Mouse (Mus musculus): ENCODE results near the gene Clmp. TPM values are rescaled to one million over a fixed set of nuclear protein-coding genes. Genes with fewer than 3 reads are reported as not detected.
"Not testable (repeated sequence)": the region's sequence is repeated elsewhere in the genome, so short reads cannot be mapped to it uniquely, and the experiment has no call there.

Clmp gene
- polyA plus RNA-seq, 1 experiment from 2014 or later, result 51.1 TPM

DNA sequence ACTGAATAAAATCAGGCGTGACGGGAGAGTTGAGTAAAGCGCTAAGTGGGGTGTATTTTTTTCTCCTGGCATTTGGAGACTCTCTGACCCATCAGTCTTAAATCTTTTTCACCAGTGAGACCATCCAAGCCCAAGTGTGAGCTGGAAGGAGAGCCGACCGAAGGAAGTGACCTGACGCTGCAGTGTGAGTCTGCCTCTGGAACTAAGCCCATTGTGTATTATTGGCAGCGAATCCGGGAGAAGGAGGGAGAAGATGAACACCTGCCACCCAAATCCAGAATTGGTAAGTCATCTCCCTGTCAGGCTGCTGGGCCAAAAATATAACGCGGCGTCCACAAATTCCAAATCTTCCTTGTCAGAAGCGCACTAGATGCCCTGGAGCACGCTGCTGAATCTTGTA is 86.5 kb downstream of the Clmp start:
- no peak for ATAC-seq (ENCODE audit: low FRiP score, low read depth)
- Histone ChIP-seq H3K4me3 (no peak overlapping the region), H3K4me1 (replicated peaks) (no peaks in the 10 kb centered on the region), H3K36me3 (no peaks in the 10 kb centered on the region), H3K9me3 (no peaks in the 10 kb centered on the region), H3K27ac (replicated peaks) (no peak overlapping the region), H3K27me3 (no peaks in the 10 kb centered on the region), H3K9ac (no peak overlapping the region), H3K4me2 (no peak overlapping the region)
- WGBS, result 61% methylated on average over 13 of the region's 13 CpGs

DNA sequence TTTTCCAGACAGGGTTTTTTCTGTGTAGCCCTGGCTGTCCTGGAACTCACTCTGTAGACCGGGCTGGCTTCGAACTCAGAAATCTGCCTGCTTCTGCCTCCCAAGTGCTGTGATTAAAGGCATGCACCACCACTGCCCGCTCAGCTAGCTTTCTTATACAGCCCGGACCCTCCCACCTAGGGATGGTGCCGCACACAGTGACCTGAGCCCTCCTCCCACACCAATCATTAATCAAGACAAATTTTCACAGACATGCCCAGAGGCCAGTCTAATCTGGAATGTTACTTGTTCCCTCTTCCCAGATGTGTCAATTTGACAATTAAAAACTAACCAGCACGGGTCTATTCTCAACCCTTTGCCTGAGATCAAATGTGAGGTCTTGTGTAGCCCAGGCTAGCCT is 87.4 kb downstream of the Clmp start:
- H3K9ac ChIP-seq; H3K27ac ChIP-seq (replicated peaks); H3K36me3 ChIP-seq; H3K9me3 ChIP-seq; ATAC-seq (ENCODE audit: low FRiP score, low read depth); H3K4me2 ChIP-seq; H3K4me1 ChIP-seq (replicated peaks); H3K4me3 ChIP-seq; H3K27me3 ChIP-seq: not testable (repeated sequence)
- 77% methylated on average over 6 of the region's 6 CpGs for WGBS

DNA sequence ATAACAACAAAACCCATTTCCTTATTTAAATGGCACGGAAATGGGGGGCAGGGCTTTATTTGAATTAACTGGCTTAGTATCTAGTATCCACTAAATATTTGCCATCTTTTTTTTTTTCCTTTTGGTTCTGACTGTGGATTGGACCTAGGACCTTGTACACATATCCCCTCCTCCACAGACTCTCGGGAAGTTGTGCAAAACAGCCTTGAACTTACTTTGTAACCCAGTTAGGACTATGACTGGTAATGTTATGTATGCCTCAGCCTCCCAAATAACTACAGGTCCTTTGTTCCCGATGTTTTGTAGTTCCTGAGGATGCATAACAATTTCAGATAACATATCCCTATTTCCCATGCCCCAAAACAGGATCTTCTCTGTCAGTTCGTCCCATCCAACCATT is 88.1 kb downstream of the Clmp start:
- Histone ChIP-seq H3K27me3 (no peaks in the 10 kb centered on the region), H3K4me3 (no peak overlapping the region), H3K9ac (no peak overlapping the region), H3K4me2 (no peak overlapping the region), H3K36me3 (no peaks in the 10 kb centered on the region), H3K27ac (replicated peaks) (no peak overlapping the region), H3K4me1 (replicated peaks) (no peaks in the 10 kb centered on the region), H3K9me3 (no peaks in the 10 kb centered on the region)
- ATAC-seq (ENCODE audit: low FRiP score, low read depth), result no peak
- 89% methylated on average over 4 of the region's 4 CpGs for WGBS

DNA sequence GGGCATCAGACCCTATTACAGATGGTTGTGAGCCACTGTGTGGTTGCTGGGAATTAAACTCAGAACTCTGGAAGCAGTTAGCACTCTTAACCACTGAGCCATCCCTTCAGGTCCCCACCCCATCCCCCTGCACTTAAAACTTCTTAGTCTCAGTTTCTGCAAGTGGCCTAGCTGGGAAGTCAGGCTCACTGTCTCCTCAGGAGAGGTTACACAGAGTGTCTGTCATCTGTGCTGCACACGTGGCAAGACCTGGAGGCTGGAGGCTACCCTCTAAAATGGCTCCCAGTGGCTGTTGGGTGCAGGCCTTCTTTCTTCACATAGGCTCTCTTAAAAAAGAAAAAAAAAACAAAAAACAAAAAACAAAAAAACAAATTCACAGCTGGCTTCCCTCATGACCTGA is 90.3 kb downstream of the Clmp start:
- no peak for ATAC-seq (ENCODE audit: low FRiP score, low read depth)

DNA sequence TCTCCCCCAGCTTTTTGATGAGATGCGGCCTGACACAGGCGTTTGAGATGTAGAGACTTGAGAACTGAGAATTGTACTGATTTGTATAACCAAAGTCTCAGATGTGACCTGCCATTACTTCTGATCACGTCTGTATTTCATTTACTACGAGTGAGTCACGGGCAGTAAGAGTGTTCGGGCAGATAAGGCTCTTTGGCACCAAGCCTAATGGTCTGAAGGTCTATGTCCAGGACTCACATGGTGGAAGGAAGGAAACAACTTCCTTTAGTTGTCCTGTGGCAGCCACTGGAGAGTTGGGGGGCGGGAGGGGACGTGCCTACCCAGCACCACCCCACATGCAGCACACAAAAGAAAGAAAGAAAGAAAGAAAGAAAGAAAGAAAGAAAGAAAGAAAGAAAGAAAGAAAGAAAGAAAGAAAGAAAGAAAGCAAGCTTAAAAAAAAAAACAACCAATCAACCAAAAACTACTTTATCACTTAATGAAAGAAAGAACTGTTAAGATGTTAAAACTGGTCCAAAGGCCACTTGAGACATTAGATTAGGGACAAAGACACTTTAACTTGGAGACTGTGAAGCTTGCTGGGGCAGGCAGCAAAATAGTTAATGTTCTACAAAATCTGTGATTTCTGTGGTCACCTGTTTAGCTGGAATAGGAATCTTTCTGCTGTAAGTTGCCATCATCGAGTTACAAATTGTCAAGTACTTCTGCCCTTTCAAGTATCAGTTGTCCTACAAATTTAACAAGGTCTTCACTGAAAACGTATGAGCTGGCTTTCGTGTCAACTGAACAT is 90.9 kb downstream of the Clmp start:
- no peak overlapping the region for H3K4me3 ChIP-seq
- H3K4me2 ChIP-seq, result no peak overlapping the region
- H3K9me3 ChIP-seq, result no peaks in the 10 kb centered on the region
- WGBS, result 71% methylated on average over 11 of the region's 11 CpGs
- no peaks in the 10 kb centered on the region for H3K27me3 ChIP-seq
- H3K4me1 ChIP-seq (replicated peaks), result no peaks in the 10 kb centered on the region
- no peak for ATAC-seq (ENCODE audit: low FRiP score, low read depth)
- no peak overlapping the region for H3K27ac ChIP-seq (replicated peaks)
- H3K9ac ChIP-seq, result no peak overlapping the region
- H3K36me3 ChIP-seq, result no peaks in the 10 kb centered on the region

More for the DNA sequence above, 90.3 kb downstream of the Clmp start:
- Histone ChIP-seq H3K27me3 (no peaks in the 10 kb centered on the region), H3K4me1 (replicated peaks) (no peaks in the 10 kb centered on the region), H3K9me3 (no peaks in the 10 kb centered on the region), H3K4me2 (no peak overlapping the region), H3K4me3 (no peak overlapping the region), H3K36me3 (no peaks in the 10 kb centered on the region), H3K27ac (replicated peaks) (no peak overlapping the region), H3K9ac (no peak overlapping the region)
- 61% methylated on average over 1 of the region's 1 CpGs for WGBS

DNA sequence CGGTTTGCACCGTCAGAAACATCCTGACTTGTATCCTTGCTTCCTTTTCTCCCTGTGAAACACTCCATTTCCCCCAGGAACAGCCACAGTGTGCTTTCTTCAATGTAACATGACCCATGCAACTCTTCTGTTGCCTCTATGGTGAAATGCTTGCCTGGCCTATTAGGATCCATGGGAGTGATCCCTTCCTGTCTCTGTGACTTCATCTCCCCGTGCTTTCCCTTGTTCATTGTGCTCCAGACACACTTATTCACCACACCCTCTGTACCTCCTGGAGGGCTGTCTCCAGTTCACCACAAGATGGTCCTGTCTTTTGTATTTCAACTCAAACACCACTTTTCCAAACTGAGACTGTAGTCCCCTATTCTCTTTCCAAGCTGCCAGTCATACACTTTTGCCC is 94.3 kb downstream of the Clmp start:
- Histone ChIP-seq H3K27me3 (no peaks in the 10 kb centered on the region), H3K4me1 (replicated peaks) (peaks cover 14% of the 10 kb centered on the region), H3K9me3 (no peaks in the 10 kb centered on the region), H3K36me3 (0 out of 2 replicates have a peak, but pooled peaks cover 4% of the 10 kb centered on the region), H3K9ac (no peak overlapping the region), H3K4me2 (no peak overlapping the region), H3K4me3 (no peak overlapping the region), H3K27ac (replicated peaks) (no peak overlapping the region)
- ATAC-seq (ENCODE audit: low FRiP score, low read depth), result no peak
- 69% methylated on average over 3 of the region's 3 CpGs for WGBS

DNA sequence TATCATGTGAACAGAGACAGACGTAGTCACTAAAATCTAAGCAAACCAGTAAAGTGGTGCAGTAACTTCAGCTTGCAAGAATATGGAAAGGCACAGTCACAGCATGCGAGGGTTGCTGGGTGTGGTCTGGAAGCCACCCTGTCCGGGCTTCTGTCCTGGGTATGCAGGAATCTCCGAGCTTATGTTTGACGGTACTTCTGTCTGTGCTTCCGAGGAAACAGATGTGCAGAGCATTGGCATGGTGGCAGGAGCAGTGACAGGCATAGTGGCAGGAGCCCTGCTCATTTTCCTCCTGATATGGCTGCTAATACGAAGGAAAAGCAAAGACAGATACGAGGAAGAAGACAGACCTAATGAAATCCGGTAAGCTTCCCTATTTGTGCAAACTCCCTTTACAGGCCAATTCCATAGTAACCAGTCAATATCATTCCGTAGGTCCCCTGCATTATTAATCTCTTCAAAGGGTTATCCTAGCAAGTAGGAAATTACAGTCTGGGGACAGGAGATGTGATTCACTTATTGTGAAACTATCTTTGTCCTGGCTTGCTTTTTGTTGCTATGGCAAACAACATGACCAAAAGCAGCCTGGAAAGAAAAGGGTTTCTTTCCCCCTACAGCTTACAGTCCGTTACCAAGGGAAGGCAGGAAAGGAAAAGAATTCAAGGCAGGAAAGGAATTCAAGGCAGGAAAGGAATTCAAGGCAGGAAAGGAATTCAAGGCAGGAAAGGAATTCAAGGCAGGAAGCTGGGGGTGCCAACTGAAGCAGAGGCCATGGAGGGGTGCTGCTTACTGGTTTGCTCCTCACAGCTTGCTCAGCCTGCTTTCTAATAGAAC is 95.3 kb downstream of the Clmp start:
- 0 out of 2 replicates have a peak, but pooled peaks cover 4% of the 10 kb centered on the region for H3K36me3 ChIP-seq
- no peak overlapping the region for H3K27ac ChIP-seq (replicated peaks)
- H3K9me3 ChIP-seq, result no peaks in the 10 kb centered on the region
- no peak for ATAC-seq (ENCODE audit: low FRiP score, low read depth)
- H3K4me2 ChIP-seq, result no peak overlapping the region
- H3K4me1 ChIP-seq (replicated peaks), result peaks cover 22% of the 10 kb centered on the region
- WGBS, result 63% methylated on average over 11 of the region's 11 CpGs
- H3K27me3 ChIP-seq, result no peaks in the 10 kb centered on the region
- no peak overlapping the region for H3K4me3 ChIP-seq
- H3K9ac ChIP-seq, result no peak overlapping the region

DNA sequence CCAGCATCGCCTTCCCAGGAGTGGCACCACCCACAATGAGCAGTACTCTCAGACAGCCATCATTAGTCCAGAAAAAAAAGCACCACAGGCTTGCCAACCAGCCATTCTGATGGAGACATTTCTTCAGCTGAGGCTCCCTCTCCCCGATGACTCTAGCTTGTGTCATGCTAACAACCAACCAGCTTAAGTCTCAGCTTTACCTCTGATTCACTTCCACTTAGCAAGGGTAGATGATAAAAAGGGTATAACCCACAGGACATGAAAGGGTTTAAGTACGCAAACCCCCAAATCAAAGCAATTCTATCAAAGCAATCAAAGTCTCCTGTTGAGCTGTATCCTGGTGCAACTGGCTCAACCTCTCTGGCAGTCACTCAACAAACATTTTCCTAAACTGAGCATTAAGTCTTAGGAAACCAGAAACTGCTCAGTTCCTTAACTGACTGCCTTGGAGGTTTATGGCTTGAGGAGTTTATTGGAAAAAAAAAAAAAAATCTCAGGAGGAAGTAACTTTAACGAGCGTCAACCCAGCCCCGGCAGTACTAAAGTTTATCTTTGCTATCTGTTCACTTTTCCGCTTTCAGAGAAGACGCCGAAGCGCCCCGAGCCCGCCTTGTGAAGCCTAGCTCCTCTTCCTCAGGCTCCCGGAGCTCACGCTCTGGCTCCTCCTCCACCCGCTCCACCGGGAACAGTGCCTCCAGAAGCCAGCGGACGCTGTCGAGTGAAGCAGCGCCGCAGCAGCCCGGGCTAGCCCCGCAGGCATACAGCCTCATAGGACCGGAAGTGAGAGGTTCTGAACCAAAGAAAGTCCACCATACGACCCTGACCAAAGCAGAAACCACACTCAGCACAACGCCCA is 96.2 kb downstream of the Clmp start:
- Histone ChIP-seq H3K4me1 (replicated peaks) (peaks cover 22% of the 10 kb centered on the region), H3K9me3 (no peaks in the 10 kb centered on the region), H3K4me2 (peak overlapping the region; percentile 21; the same call in 1 of the 2 replicates), H3K27me3 (no peaks in the 10 kb centered on the region), H3K9ac (no peak overlapping the region), H3K4me3 (no peak overlapping the region), H3K36me3 (0 out of 2 replicates have a peak, but pooled peaks cover 4% of the 10 kb centered on the region), H3K27ac (replicated peaks) (no peak overlapping the region)
- WGBS, result 46% methylated on average over 26 of the region's 26 CpGs
- ATAC-seq (ENCODE audit: low FRiP score, low read depth), result no peak; the same call in 1 of the 2 replicates

DNA sequence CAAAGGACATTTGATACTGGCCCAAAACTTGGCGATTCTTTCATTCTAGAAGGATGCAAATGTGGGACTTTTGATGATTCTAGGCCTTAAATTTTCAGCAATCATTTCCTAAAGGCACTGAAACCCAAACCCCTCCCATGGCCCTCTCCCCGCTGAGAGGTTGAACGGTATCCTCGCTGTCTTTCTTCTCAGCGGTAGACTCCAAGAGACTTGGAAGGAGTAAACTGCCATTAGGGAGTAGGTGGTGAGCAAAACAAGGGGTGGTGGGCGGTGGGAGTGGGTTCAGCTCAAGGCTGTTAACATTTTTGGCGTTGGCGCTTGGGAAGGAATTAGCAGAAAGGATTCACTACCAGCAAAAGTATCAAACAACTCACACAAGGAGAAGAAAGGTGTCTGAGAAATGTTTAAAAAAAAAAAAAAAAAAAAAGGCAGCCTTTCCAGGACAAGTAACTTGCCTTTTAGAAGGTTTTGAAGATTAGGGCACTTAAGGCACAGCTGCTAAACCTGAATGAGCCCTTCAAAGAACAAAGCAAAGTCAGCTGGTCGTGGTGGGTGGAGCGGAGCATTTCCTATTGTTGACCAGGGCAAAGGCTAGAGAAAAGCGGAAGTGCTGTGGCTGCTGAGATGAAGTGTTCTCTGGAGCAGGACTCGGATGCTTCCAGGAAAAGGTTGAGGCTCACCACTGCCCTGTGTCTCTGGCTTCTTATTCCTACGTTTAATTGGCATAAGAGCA is 98.0 kb downstream of the Clmp start:
- Histone ChIP-seq H3K9me3 (no peaks in the 10 kb centered on the region), H3K4me3 (no peak overlapping the region), H3K36me3 (0 out of 2 replicates have a peak, but pooled peaks cover 4% of the 10 kb centered on the region), H3K9ac (no peak overlapping the region), H3K4me1 (replicated peaks) (peaks cover 22% of the 10 kb centered on the region), H3K27ac (replicated peaks) (peak overlapping the region; percentile 72), H3K27me3 (no peaks in the 10 kb centered on the region), H3K4me2 (peak overlapping the region; percentile 18; the same call in 1 of the 2 replicates)
- ATAC-seq (ENCODE audit: low FRiP score, low read depth), result no peak
- 13% methylated on average over 13 of the region's 13 CpGs for WGBS

DNA sequence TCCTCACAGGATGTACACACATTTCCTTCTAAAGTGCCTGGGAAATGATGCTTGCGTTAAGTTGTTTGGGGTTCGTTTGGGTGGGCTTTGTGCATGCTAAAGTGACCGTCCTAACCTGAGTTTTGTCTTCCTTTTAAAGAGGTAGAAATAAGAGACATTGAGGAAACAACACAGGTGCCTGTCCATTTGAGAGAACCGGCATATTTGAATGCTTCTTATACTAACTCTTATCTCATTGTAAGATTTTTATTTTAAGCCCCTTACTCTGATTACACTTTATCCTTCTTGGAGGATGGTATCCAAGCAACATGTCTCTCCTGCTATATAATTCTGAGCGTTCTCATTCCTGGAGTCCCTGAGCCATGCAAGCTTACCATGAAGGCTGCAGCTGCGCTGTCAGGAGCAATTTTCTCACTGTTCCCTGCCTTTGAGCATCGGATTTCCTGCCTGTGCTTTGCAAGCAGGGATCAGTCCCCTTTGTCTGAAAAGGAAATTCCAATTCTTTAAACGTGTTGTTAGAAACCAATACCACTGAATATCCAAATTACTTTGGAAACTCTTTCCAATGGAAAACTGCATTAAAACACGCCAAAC is 98.7 kb downstream of the Clmp start:
- 0 out of 2 replicates have a peak, but pooled peaks cover 4% of the 10 kb centered on the region for H3K36me3 ChIP-seq
- no peak overlapping the region for H3K4me3 ChIP-seq
- peak; percentile 65; the same call in 1 of the 2 replicates for ATAC-seq (ENCODE audit: low FRiP score, low read depth)
- H3K4me2 ChIP-seq, result peak overlapping the region; percentile 18
- H3K9ac ChIP-seq, result no peak overlapping the region
- peak overlapping the region; percentile 72 for H3K27ac ChIP-seq (replicated peaks)
- no peaks in the 10 kb centered on the region for H3K9me3 ChIP-seq
- H3K27me3 ChIP-seq, result no peaks in the 10 kb centered on the region
- WGBS, result 8% methylated on average over 9 of the region's 9 CpGs
- peaks cover 22% of the 10 kb centered on the region for H3K4me1 ChIP-seq (replicated peaks)

DNA sequence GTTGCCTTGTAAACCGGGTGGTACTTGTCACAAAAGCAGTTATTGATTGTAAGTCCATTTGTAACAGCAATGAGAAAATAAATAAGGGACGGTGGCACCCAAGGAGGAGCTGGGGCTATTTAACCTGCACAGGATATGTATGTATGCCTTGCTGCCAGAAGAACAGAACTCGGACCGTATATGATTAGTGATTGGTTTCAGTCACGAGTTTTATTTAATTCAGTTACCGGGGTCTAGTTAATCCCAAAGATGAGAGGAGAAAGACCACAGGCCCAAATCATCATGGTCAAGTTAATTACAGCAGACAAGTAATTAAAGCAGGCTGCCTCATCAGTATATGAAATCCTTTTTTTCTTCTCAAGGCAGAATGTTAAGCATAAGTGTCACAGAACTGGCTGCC is 99.7 kb downstream of the Clmp start:
- Histone ChIP-seq H3K27me3 (no peaks in the 10 kb centered on the region), H3K4me3 (no peak overlapping the region), H3K4me2 (no peak overlapping the region), H3K36me3 (0 out of 2 replicates have a peak, but pooled peaks cover 4% of the 10 kb centered on the region), H3K4me1 (replicated peaks) (peaks cover 22% of the 10 kb centered on the region), H3K9ac (no peak overlapping the region), H3K27ac (replicated peaks) (peak overlapping the region; percentile 55; the same call in 1 of the 2 replicates), H3K9me3 (no peaks in the 10 kb centered on the region)
- no peak for ATAC-seq (ENCODE audit: low FRiP score, low read depth)
- 43% methylated on average over 6 of the region's 6 CpGs for whole genome bisulfite sequencing

Data from hindbrain, embryonic 15.5 days (tissue).